Mouse (Mus musculus): ENCODE results near the gene Rpf1. TPM values are rescaled to one million over a fixed set of nuclear protein-coding genes. Genes with fewer than 3 reads are reported as not detected.

The Rpf1 gene
- total RNA-seq (2021) = 10 to 100 TPM; 16.4 to 16.7 TPM

GRCm38 (mm10) chr3:146520798-146521651 is at the start of gene Rpf1:
TSS of gene Rpf1 (minus strand) at chr3:146521429.
- DNase-seq = peak; percentile 93 to 94
- intact Hi-C loops (cut with DNase I) = loop anchor here (2.0 to 5.0 kb wide), 2 partner anchors 20 to 261 kb away; no protein-coding TSS in a partner anchor

DNA sequence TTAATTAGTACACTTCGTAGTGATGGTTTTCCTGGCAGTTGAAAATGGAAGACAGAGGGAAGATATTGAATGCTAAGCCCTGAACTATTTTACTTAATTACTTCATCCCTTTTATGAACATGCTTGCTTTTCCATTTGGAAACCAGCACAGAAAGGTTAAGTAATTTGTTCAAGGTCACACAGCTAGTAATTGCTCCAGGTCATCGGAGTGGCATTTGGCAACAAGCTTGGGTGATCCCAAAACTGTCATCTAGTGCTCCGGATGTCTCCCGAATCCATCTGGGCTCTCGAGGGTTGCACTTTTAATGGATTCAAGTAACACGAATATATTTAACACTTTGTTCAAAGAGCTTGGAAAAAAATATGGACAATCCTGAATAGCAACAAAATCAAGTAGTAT is 49.7 kb upstream of the Rpf1 start:
- intact Hi-C loops (cut with DNase I) = no loop called here
- no peak for DNase-seq

DNA sequence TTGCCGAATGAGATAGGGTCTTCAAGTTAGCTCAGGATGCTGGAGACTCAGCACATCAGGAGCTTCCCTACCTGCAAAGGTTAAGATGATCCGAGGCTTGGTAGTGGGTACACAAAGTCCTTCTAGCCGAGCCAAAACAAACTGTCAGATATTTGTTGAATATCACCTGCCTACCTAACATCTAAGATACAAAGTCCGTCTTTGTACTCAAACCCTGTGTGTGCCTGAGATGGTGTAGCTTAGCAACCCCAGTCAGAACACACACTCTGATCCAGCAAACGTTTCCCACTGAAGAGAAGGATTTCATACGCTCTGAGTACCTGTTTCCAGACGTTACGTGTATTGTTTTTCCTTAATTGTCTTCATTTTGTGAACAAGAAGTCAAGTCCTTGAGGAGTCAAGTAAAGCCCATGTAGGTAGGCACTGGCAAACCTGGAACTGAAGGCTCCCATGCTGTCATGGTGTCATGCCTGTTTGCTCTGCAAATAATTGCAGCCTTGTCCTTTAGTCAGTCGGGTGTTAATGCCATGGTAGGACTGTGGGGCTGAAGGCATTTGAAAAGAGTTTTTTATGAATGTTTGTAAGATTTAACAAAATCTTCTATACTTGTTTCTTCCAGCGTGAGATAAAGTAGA is 49.0 kb upstream of the Rpf1 start, which contains the start of gene Uox:
Gene Uox (plus strand): TSS at position 279 of the 635 bp plus-strand sequence.
- DNase-seq = no peak
- intact Hi-C loops (cut with DNase I) = no loop called here

GRCm38 (mm10) chr3:146569594-146569993 is 48.4 kb upstream of the Rpf1 start:
- DNase-seq = no peak
- intact Hi-C loops (cut with DNase I) = loop anchor here (5.0 kb wide), 2 partner anchors 113 to 168 kb away; no protein-coding TSS in a partner anchor

GRCm38 (mm10) chr3:146567884-146568530 is 46.8 kb upstream of the Rpf1 start:
- peak; percentile 8 to 15 for DNase-seq
- intact Hi-C loops (cut with DNase I) = loop anchor here (5.0 kb wide), 2 partner anchors 114 to 169 kb away; no protein-coding TSS in a partner anchor

GRCm38 (mm10) chr3:146567366-146567765 is 46.1 kb upstream of the Rpf1 start:
- intact Hi-C loops (cut with DNase I) = loop anchor here (5.0 kb wide), 2 partner anchors 115 to 170 kb away; no protein-coding TSS in a partner anchor
- no peak for DNase-seq

DNA sequence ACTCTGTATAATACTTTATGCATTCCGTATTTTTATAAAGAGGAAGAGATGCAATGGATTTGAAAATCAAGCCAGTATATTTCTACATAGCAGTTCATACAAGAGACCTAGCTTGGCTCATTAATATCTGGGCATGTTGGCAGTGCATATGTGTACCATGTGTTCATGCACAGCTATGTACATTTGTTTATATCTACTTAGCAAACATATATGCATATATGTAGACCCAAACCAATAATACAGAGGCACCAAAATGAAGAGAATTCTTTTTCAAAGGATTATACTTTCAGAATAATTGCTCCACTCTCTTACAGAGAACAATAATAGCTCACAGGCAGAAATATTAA is 43.8 kb upstream of the Rpf1 start:
- intact Hi-C loops (cut with DNase I) = loop anchor here (2.0 to 5.0 kb wide), 3 partner anchors 117 to 220 kb away; no protein-coding TSS in a partner anchor
- DNase-seq = no peak

DNA sequence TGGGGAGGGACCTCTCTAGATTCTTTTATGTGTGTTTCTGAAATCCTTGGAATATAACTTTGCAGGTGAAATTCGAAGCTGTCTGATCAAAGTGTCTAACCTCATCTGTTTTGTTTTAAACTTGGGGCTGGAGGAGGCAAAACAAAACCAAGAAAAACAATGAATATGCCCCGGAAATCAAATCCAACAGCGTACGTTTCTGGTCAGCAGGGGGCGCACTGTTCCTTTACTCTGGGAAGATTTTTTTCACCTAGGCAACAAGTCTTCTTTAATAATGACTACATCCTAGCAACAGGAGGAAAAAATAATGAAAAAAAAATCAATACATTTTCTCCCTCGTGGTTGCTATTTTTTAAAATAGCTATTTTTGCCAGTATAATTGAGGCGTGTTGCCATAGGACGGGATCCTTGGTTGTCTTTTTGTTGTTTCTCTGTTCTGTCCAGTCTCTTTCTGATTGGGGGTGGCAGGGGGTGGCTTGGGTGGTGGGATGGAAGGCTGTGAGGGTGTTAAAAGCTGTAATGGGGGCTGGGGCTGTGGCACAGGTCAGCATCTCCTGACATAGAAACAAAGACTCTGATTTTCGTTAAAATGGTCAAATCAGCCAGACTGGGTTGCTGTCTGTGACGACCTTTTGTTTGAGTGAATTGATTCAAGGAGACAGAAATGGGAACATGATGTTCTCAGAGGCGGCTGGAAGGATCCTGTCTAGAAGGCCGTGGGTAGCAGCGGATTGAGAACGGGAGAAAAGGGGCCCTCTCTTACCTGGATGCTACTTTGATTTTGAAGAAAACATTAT is 43.2 kb upstream of the Rpf1 start:
- intact Hi-C loops (cut with DNase I) = loop anchor here (1.0 to 5.0 kb wide), 5 partner anchors 118 to 351 kb away; no protein-coding TSS in a partner anchor
- DNase-seq = peak; percentile 76 to 91

DNA sequence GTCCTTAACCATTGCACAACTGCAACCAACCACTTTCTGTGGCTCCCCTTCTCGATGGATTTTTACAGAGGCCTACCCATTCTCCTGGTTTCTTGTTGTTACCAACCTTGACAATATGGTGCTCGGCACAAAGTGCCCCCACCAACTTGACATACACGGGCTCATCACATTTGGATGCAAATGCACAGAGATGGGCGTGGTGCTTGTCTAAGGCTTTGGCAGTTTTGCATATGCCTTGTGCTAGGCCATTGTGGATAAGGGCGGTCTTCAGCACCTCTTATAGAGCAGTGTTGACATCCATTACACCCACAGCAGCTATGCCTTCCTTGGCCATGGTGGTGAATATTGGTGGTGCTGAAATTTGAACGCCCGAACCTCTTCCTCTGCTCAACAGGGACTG is 41.7 kb upstream of the Rpf1 start:
- no peak for DNase-seq
- intact Hi-C loops (cut with DNase I) = no loop called here

DNA sequence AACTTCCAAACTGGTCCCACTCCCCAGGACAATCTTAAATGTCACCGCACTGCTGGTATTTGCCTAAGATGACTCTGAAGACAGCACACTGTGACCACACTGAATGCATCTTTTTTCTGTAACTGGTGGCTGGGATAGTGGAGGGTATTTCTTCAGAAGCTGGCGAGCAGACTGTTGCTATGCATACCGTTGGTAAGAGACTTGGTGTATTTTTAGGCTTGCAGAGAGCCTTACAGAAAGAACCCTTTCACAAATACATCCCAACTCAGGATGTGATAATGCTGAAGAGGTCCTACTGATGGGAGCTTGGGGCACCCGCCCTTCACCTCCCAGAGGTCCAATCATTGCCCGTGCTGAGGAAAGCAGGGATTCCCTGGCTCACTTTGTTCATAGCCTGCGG is 36.3 kb upstream of the Rpf1 start:
- intact Hi-C loops (cut with DNase I) = no loop called here
- DNase-seq = no peak

DNA sequence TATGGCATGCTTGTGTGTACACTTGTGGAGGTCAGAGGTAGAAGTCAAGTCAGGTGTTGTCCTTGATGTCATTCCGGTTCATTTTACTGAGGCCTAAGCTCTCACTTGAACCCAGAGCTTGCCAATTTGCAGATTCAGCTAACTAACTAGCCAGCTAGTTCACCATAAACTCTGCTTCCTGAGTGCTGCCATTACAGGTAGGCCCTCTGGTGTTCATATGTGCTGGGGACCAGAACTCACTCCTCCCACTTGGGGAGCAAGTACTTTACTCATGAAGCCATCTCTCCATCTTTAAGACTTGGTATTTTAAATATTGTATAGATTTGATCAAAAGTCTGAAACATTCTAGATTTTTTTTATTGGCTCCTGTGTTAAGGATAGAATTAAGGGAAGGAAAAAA is 35.3 kb upstream of the Rpf1 start:
- intact Hi-C loops (cut with DNase I) = no loop called here
- DNase-seq = no peak

DNA sequence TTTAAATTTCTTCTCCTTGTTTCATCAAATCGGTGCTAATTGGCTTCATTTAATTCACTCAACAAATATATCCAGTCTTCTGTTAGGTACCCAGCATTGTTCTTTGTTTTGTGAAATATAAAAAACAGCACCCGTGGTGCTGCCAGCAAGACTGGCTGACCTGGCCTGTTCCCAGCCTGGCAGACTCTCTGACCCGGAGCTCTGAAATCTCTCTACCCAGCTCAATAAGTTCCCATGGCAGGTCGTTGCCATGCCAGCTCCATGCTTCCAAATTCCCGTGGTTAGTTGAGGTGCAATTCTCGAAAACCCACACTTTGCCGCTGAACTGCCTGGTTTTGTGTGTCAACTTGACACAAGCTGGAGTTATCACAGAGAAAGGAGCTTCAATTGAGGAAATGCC is 33.6 kb upstream of the Rpf1 start:
- DNase-seq = no peak
- intact Hi-C loops (cut with DNase I) = no loop called here

GRCm38 (mm10) chr3:146543632-146544031 is 22.4 kb upstream of the Rpf1 start:
- intact Hi-C loops (cut with DNase I) = no loop called here
- DNase-seq = no peak

- intact Hi-C loops (cut with DNase I) = no loop called here
- no peak for DNase-seq
These were observed 19.5 kb upstream of the Rpf1 start for GRCm38 (mm10) chr3:146540521-146541273.

DNA sequence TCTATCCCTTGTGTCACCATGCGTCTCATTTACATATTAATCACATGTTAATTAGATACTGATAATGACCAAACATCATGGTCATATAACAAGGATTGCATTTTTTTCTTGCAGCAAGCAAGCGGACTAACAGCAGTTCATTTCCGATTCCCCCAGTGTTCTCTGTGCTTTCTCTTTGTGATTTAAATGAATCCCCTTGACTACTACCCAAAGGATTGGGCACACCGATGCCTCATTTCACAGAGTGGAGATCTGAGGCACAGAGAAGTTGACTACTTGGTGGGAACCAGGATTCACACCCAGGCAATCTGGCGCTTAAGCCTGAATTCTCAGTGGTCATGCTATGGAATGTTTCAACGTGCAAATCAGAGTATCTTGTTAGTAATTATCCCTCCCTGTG is 13.8 kb upstream of the Rpf1 start:
- intact Hi-C loops (cut with DNase I) = no loop called here

DNA sequence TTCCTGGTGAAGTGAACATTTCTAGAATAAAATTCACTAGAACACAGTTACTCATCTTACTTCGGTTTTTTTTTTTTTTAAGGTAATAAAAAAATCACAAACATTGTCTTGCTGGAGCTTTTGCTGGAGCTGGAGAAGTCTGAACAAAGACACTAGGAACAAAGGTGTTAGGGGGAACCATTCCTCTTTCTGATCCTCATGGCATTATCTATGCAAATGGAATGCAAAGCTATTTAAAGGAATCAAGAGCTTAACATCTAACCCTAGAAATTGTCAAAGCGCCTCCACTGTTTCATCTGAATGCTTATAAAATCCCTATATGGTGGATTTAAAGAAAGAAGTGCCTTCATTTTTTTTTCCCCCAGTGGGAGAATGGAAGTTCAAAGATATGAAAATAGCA is 7.1 kb upstream of the Rpf1 start:
- intact Hi-C loops (cut with DNase I) = no loop called here
- no peak for DNase-seq

More for the DNA sequence above, 13.8 kb upstream of the Rpf1 start:
- no peak for DNase-seq

DNA sequence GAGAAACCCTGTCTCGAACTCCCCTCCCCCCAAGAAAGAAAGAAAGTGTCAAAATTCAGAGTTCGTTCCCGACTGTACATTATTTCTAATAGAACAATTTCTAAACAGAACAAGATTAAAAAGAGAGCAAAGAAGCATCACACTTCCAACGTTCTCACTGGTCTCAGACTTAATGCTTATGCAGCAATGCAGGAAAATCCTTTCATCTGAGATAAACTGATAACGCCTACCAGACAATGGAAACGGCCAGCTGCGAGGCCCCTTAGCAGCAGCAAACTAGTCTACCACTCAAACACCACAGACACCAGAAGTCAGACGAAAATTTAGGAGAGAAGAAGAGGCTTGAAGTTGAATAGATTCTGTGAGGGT is 407 bp upstream of the Rpf1 start:
- intact Hi-C loops (cut with DNase I) = loop anchor here (2.0 to 5.0 kb wide), 2 partner anchors 21 to 261 kb away; no protein-coding TSS in a partner anchor
- DNase-seq = no peak

GRCm38 (mm10) chr3:146520226-146520797 is 917 bp downstream of the Rpf1 start:
- intact Hi-C loops (cut with DNase I) = loop anchor here (2.0 to 5.0 kb wide), 2 partner anchors 20 to 262 kb away; no protein-coding TSS in a partner anchor
- no peak for DNase-seq

GRCm38 (mm10) chr3:146506711-146507110 is 14.5 kb downstream of the Rpf1 start:
- DNase-seq = no peak
- intact Hi-C loops (cut with DNase I) = no loop called here

Measured in heart, postnatal 10 days (tissue).